Mouse (Mus musculus): ENCODE data around the gene Dnttip2.

Dnttip2 gene

GRCm38 (mm10) chr3:122333493-122333892 lies 59.3 kb downstream of the Dnttip2 start:
- peak; percentile 28 for DNase-seq (ENCODE audit: low spot score)

DNA sequence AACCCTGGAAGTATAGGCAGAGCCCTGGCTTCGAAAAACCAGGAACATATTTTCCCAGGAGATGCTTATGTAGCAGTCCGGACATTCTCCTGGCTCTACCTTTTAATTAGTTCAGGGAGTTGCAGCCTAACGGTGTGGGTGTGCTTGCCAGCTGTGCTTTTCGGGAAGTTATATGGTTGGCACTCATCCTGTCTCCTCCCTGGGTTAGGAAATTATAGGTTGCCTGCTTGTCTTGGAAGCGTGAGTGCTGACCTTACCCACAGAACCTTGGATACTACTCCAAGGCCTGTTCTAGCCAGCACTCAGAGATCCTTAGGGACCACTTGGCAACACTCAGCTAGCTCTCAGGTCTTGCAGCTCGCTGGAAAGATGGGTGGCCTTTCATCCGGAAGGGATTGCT lies 59.7 kb downstream of the Dnttip2 start:
- no peak for DNase-seq (ENCODE audit: low spot score)

DNA sequence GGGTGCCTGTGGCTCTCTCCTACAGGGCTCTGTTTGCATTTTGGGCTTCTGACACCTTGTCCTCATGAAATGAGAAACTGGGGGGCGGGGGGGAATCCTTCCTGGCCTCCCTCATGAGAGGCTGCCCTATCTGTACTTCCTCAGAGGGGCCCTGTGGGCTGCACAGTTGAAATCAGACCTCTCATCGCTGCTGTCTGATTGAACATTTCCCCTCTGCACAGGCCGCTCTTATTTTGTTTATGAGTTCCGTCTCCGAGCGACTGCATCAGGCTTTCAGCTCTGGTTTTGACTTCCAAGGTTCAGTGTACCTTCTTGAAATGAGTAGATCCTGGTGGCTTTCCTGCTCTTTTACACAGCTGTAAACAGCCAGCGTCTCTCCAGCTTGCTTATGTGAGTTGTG lies 60.2 kb downstream of the Dnttip2 start:
- DNase-seq (ENCODE audit: low spot score) = no peak

Measured in embryo, embryonic 10 days (tissue).